8 mouse cellular contexts compared by ENCODE assay signal in genomic region chr13:67128038-67128721, GRCm38 (mm10). TPM values are rescaled to one million over a fixed set of nuclear protein-coding genes. Genes with fewer than 3 reads are reported as not detected.
A peak's percentile ranks its signal among the peaks of the same experiment; 100 is the strongest.
DNase-seq lines count a peak whose midpoint lies in the region; ATAC-seq and TF ChIP-seq lines count a peak whose summit lies in the region.

No protein-coding gene starts in this region.

- H3K4me2 ChIP-seq in heart, embryonic 12.5 days = peak overlapping the region; percentile 85
- peak overlapping the region; percentile 60 for H3K4me2 ChIP-seq in kidney, postnatal 0 days (ENCODE audit: low read length)
- peak overlapping the region; percentile 78 for H3K4me2 ChIP-seq in liver, embryonic 11.5 days
- H3K4me2 ChIP-seq in stomach, embryonic 14.5 days (replicated peaks; ENCODE audit: low read depth, low read length) = peak overlapping the region; percentile 54

- peak; percentile 97 for DNase-seq in brain, adult 2 months (ENCODE audit: low read depth, low spot score)
- peak; percentile 92 for DNase-seq in kidney, postnatal 0 days (ENCODE audit: low spot score)
- peak; percentile 78 for DNase-seq in liver, embryonic 11.5 days (ENCODE audit: low spot score)
- peak; percentile 88 for DNase-seq in naive thymus-derived CD4-positive, alpha-beta T cell, adult 2 months (ENCODE audit: low read depth)

- under 1% methylated on average over 18 of the region's 18 CpGs for WGBS in heart, embryonic 12.5 days
- 1% methylated on average over 18 of the region's 18 CpGs for WGBS in kidney, postnatal 0 days
- whole genome bisulfite sequencing in liver, embryonic 11.5 days = 1% methylated on average over 18 of the region's 18 CpGs
- WGBS in stomach, embryonic 14.5 days = 2% methylated on average over 18 of the region's 18 CpGs

- H3K79me3 ChIP-seq in C2C12 (ENCODE audit: low read depth) = no peaks in the 10 kb centered on the region

- H3K27ac ChIP-seq in heart, embryonic 12.5 days (ENCODE audit: poor library complexity, severe bottlenecking) = peak overlapping the region; percentile 7; the same call in 1 of the 2 replicates
- H3K27ac ChIP-seq in kidney, postnatal 0 days = no peak overlapping the region
- peak overlapping the region; percentile 39; the same call in 1 of the 2 replicates for H3K27ac ChIP-seq in liver, embryonic 11.5 days (ENCODE audit: low read depth, low read length)
- H3K27ac ChIP-seq in stomach, embryonic 14.5 days (ENCODE audit: low read length) = no peak overlapping the region

- H3K4me3 ChIP-seq in C2C12 (ENCODE audit: insufficient read depth, poor library complexity, severe bottlenecking) = peak overlapping the region; percentile 39
- peak overlapping the region; percentile 70 for H3K4me3 ChIP-seq in erythroblast, embryonic 14.5 days (replicated peaks)
- H3K4me3 ChIP-seq in heart, embryonic 12.5 days = peak overlapping the region; percentile 69
- H3K4me3 ChIP-seq in kidney, postnatal 0 days (replicated peaks; ENCODE audit: low read depth, low read length) = peak overlapping the region; percentile 48
- peak overlapping the region; percentile 77 for H3K4me3 ChIP-seq in liver, embryonic 11.5 days (ENCODE audit: low read depth, low read length)
- H3K4me3 ChIP-seq in stomach, embryonic 14.5 days (ENCODE audit: low read depth, low read length) = peak overlapping the region; percentile 67

- no peaks in the 10 kb centered on the region for H3K79me2 ChIP-seq in C2C12 (ENCODE audit: control insufficient read depth, insufficient read depth)

- peaks cover 6% of the 10 kb centered on the region for H3K4me1 ChIP-seq in erythroblast, embryonic 14.5 days (ENCODE audit: control insufficient read depth)
- no peaks in the 10 kb centered on the region for H3K4me1 ChIP-seq in heart, embryonic 12.5 days (replicated peaks)
- no peaks in the 10 kb centered on the region for H3K4me1 ChIP-seq in kidney, postnatal 0 days (replicated peaks; ENCODE audit: insufficient read depth, low read length)
- H3K4me1 ChIP-seq in liver, embryonic 11.5 days (replicated peaks; ENCODE audit: control insufficient read depth, insufficient read depth, low read length) = no peaks in the 10 kb centered on the region
- no peaks in the 10 kb centered on the region for H3K4me1 ChIP-seq in stomach, embryonic 14.5 days (ENCODE audit: control insufficient read depth, insufficient read depth, low read length)

- TF ChIP-seq CTCF in C2C12 (IDR thresholded peaks at IDR 0.05; ENCODE audit: control insufficient read depth, insufficient read depth, insufficient read length) = no peak
- TF ChIP-seq CTCF in kidney, postnatal 0 days (IDR thresholded peaks at IDR 0.05; ENCODE audit: low read depth) = peak; percentile 51

- no peaks in the 10 kb centered on the region for H3K36me3 ChIP-seq in C2C12 (ENCODE audit: control insufficient read depth, insufficient read depth)
- no peaks in the 10 kb centered on the region for H3K36me3 ChIP-seq in erythroblast, embryonic 14.5 days (ENCODE audit: control insufficient read depth)
- H3K36me3 ChIP-seq in heart, embryonic 12.5 days = no peaks in the 10 kb centered on the region
- H3K36me3 ChIP-seq in kidney, postnatal 0 days (ENCODE audit: insufficient read depth, low read length) = no peaks in the 10 kb centered on the region
- H3K36me3 ChIP-seq in liver, embryonic 11.5 days (ENCODE audit: control insufficient read depth, insufficient read depth, low read length) = no peaks in the 10 kb centered on the region
- H3K36me3 ChIP-seq in stomach, embryonic 14.5 days (ENCODE audit: control insufficient read depth, insufficient read depth, low read length) = no peaks in the 10 kb centered on the region

- H3K9me3 ChIP-seq in erythroblast, embryonic 14.5 days (ENCODE audit: control insufficient read depth, low read length) = no peaks in the 10 kb centered on the region
- H3K9me3 ChIP-seq in heart, embryonic 12.5 days (replicated peaks) = 0 out of 2 replicates have a peak, but pooled peaks cover 4% of the 10 kb centered on the region
- H3K9me3 ChIP-seq in kidney, postnatal 0 days (replicated peaks; ENCODE audit: low read length) = no peaks in the 10 kb centered on the region
- no peaks in the 10 kb centered on the region for H3K9me3 ChIP-seq in liver, embryonic 11.5 days (ENCODE audit: control insufficient read depth, low read length)
- no peaks in the 10 kb centered on the region for H3K9me3 ChIP-seq in stomach, embryonic 14.5 days (ENCODE audit: control insufficient read depth, low read depth, low read length)

- H3K27me3 ChIP-seq in C2C12 (ENCODE audit: control insufficient read depth, insufficient read depth, insufficient read length) = no peaks in the 10 kb centered on the region
- no peaks in the 10 kb centered on the region for H3K27me3 ChIP-seq in erythroblast, embryonic 14.5 days (ENCODE audit: control insufficient read depth)
- H3K27me3 ChIP-seq in heart, embryonic 12.5 days (replicated peaks) = no peaks in the 10 kb centered on the region
- no peaks in the 10 kb centered on the region for H3K27me3 ChIP-seq in kidney, postnatal 0 days (ENCODE audit: insufficient read depth, low read length)
- no peaks in the 10 kb centered on the region for H3K27me3 ChIP-seq in liver, embryonic 11.5 days (replicated peaks; ENCODE audit: control insufficient read depth, insufficient read depth, low read length)
- H3K27me3 ChIP-seq in stomach, embryonic 14.5 days (ENCODE audit: control insufficient read depth, insufficient read depth, low read length) = no peaks in the 10 kb centered on the region

- ATAC-seq in heart, embryonic 12.5 days (ENCODE audit: insufficient number of reproducible peaks, low FRiP score) = peak; percentile 87
- peak; percentile 97 for ATAC-seq in kidney, postnatal 0 days (replicated peaks; ENCODE audit: low FRiP score, low read depth)
- ATAC-seq in liver, embryonic 11.5 days (replicated peaks; ENCODE audit: low FRiP score) = peak; percentile 90
- ATAC-seq in stomach, embryonic 14.5 days (ENCODE audit: insufficient number of reproducible peaks, insufficient read depth, low FRiP score, low read depth) = peak; percentile 97

- H3ac ChIP-seq in C2C12 (ENCODE audit: control insufficient read depth, insufficient read length, low read depth) = peak overlapping the region; percentile 87

- H3K9ac ChIP-seq in heart, embryonic 12.5 days = peak overlapping the region; percentile 81
- H3K9ac ChIP-seq in kidney, postnatal 0 days (ENCODE audit: low read depth, low read length) = peak overlapping the region; percentile 49
- H3K9ac ChIP-seq in liver, embryonic 11.5 days (ENCODE audit: low read depth, low read length) = peak overlapping the region; percentile 71
- peak overlapping the region; percentile 43 for H3K9ac ChIP-seq in stomach, embryonic 14.5 days (replicated peaks; ENCODE audit: low read depth, low read length)

TF ChIP-seq in C2C12, 6 proteins besides CTCF, POLR2A, EP300 and RAD21:
- TF ChIP-seq MYOD1 (IDR thresholded peaks at IDR 0.05; ENCODE audit: control insufficient read depth, insufficient read length, low read depth) = no peak
- no peak for TF ChIP-seq MYOG (IDR thresholded peaks at IDR 0.05; ENCODE audit: control insufficient read depth, extremely low read depth, insufficient read length)
- no peak for TF ChIP-seq CEBPB (IDR thresholded peaks at IDR 0.05; ENCODE audit: low read depth)
- no peak for TF ChIP-seq USF1 (IDR thresholded peaks at IDR 0.05; ENCODE audit: low read depth)
- TF ChIP-seq MAX (IDR thresholded peaks at IDR 0.05) = no peak
- no peak for TF ChIP-seq FOSL1 (IDR thresholded peaks at IDR 0.05; ENCODE audit: insufficient read depth, low read length, poor library complexity, severe bottlenecking)

RNA-seq across cellular contexts. Expression of gene Zfp759, which starts 6.7 kb away (rescaled TPM):
- 0.40 TPM for polyA plus RNA-seq in C2C12 (2012; fragmentation: generic; extraction: Trizol)
- not detected in 2 replicates for polyA plus RNA-seq in erythroblast, embryonic 14.5 days (2012)
- 1.1 and 1.2 TPM in 2 replicates for polyA plus RNA-seq in heart, embryonic 12.5 days (2016; fragmentation: Nextera tagmentation; extraction: Ambion mirVana)
- polyA plus RNA-seq in kidney, postnatal 0 days (2015; fragmentation: Nextera tagmentation; extraction: Ambion mirVana) = 1.9 and 2.2 TPM in 2 replicates
- 1.3 and 1.8 TPM in 2 replicates for polyA plus RNA-seq in liver, embryonic 11.5 days (2014; fragmentation: Nextera tagmentation; extraction: Ambion mirVana)
- polyA plus RNA-seq in stomach, embryonic 14.5 days (2014; fragmentation: Nextera tagmentation; extraction: Ambion mirVana) = 2.3 and 3.0 TPM in 2 replicates

RNA-seq across cellular contexts. Expression of gene Rslcan18, which starts 12.1 kb away (rescaled TPM):
- polyA plus RNA-seq in C2C12 (2012; fragmentation: generic; extraction: Trizol) = 0.08 TPM
- not detected in 2 replicates for polyA plus RNA-seq in erythroblast, embryonic 14.5 days (2012)
- 0.31 and 0.56 TPM in 2 replicates for polyA plus RNA-seq in heart, embryonic 12.5 days (2016; fragmentation: Nextera tagmentation; extraction: Ambion mirVana)
- polyA plus RNA-seq in kidney, postnatal 0 days (2015; fragmentation: Nextera tagmentation; extraction: Ambion mirVana) = 0.05 and 0.10 TPM in 2 replicates
- polyA plus RNA-seq in liver, embryonic 11.5 days (2014; fragmentation: Nextera tagmentation; extraction: Ambion mirVana) = 0.08 and 0.48 TPM in 2 replicates
- polyA plus RNA-seq in stomach, embryonic 14.5 days (2014; fragmentation: Nextera tagmentation; extraction: Ambion mirVana) = 0.51 and 0.64 TPM in 2 replicates

RNA-seq across cellular contexts. Expression of gene Gm28557, which starts 19.8 kb away (rescaled TPM):
- polyA plus RNA-seq in C2C12 (2012; fragmentation: generic; extraction: Trizol) = 0.91 TPM
- 0.04 TPM in 1 of 2 replicates, not detected in the other for polyA plus RNA-seq in erythroblast, embryonic 14.5 days (2012)
- 2.1 TPM in 2 replicates for polyA plus RNA-seq in heart, embryonic 12.5 days (2016; fragmentation: Nextera tagmentation; extraction: Ambion mirVana)
- 2.5 and 3.1 TPM in 2 replicates for polyA plus RNA-seq in kidney, postnatal 0 days (2015; fragmentation: Nextera tagmentation; extraction: Ambion mirVana)
- 2.3 and 3.6 TPM in 2 replicates for polyA plus RNA-seq in liver, embryonic 11.5 days (2014; fragmentation: Nextera tagmentation; extraction: Ambion mirVana)
- 4.1 and 4.5 TPM in 2 replicates for polyA plus RNA-seq in stomach, embryonic 14.5 days (2014; fragmentation: Nextera tagmentation; extraction: Ambion mirVana)

RNA-seq across cellular contexts. Expression of gene Zfp708, which starts 30.4 kb away (rescaled TPM):
- polyA plus RNA-seq in C2C12 (2012; fragmentation: generic; extraction: Trizol) = 0.23 TPM
- not detected in 2 replicates for polyA plus RNA-seq in erythroblast, embryonic 14.5 days (2012)
- 3.0 and 3.9 TPM in 2 replicates for polyA plus RNA-seq in heart, embryonic 12.5 days (2016; fragmentation: Nextera tagmentation; extraction: Ambion mirVana)
- polyA plus RNA-seq in kidney, postnatal 0 days (2015; fragmentation: Nextera tagmentation; extraction: Ambion mirVana) = 6.0 and 6.4 TPM in 2 replicates
- polyA plus RNA-seq in liver, embryonic 11.5 days (2014; fragmentation: Nextera tagmentation; extraction: Ambion mirVana) = 2.7 and 4.1 TPM in 2 replicates
- 6.6 and 7.6 TPM in 2 replicates for polyA plus RNA-seq in stomach, embryonic 14.5 days (2014; fragmentation: Nextera tagmentation; extraction: Ambion mirVana)

RNA-seq across cellular contexts. Expression of gene Rsl1, which starts 44.8 kb away (rescaled TPM):
- 0.66 TPM for polyA plus RNA-seq in C2C12 (2012; fragmentation: generic; extraction: Trizol)
- polyA plus RNA-seq in erythroblast, embryonic 14.5 days (2012) = not detected in 2 replicates
- 5.0 and 5.7 TPM in 2 replicates for polyA plus RNA-seq in heart, embryonic 12.5 days (2016; fragmentation: Nextera tagmentation; extraction: Ambion mirVana)
- polyA plus RNA-seq in kidney, postnatal 0 days (2015; fragmentation: Nextera tagmentation; extraction: Ambion mirVana) = 7.1 and 7.3 TPM in 2 replicates
- polyA plus RNA-seq in liver, embryonic 11.5 days (2014; fragmentation: Nextera tagmentation; extraction: Ambion mirVana) = 2.3 and 2.7 TPM in 2 replicates
- polyA plus RNA-seq in stomach, embryonic 14.5 days (2014; fragmentation: Nextera tagmentation; extraction: Ambion mirVana) = 6.1 and 6.4 TPM in 2 replicates

Comparison
In these comparisons a context has a peak if more than half of its experiments do, and no peak if none do; other contexts are left out.
1. H3K27ac ChIP-seq: peak in heart, embryonic 12.5 days (single experiment) and liver, embryonic 11.5 days (single experiment); none in kidney, postnatal 0 days (single experiment) and stomach, embryonic 14.5 days (single experiment).
2. Peak in every context shown above with its lines, with median percentiles within 50 percentile points of each other: H3K4me3 ChIP-seq, DNase-seq, ATAC-seq, H3K4me2 ChIP-seq and H3K9ac ChIP-seq.